Mouse (Mus musculus) thymus, adult 2 months (tissue): ENCODE measurements around the gene Akr1e1. TPM values are rescaled to one million over a fixed set of nuclear protein-coding genes. Genes with fewer than 3 reads are reported as not detected.

Source experiments
- DNase-seq: peaks from one replicate; pipeline ENCODE4 v3.0.0; 2021
- H3K27ac ChIP-seq: fragments of 200-500 bp; 2 replicates; pipeline ENCODE4 v1.5.1; 2012; ENCODE audit warnings: low read length, control low read depth; ENCODE audit not compliant: control insufficient read depth, insufficient read depth
- H3K27me3 ChIP-seq: fragments of 200-500 bp; 2 replicates; pipeline ENCODE4 v1.6.1; 2012; ENCODE audit warnings: mild to moderate bottlenecking, low read length, moderate library complexity, mixed read lengths; ENCODE audit not compliant: control insufficient read depth, insufficient read depth
- H3K36me3 ChIP-seq: fragments of 200-500 bp; 2 replicates; pipeline ENCODE4 v1.6.1; 2012; ENCODE audit warnings: mild to moderate bottlenecking, low read length, moderate library complexity; ENCODE audit not compliant: control insufficient read depth, insufficient read depth
- H3K4me1 ChIP-seq: fragments of 200-500 bp; replicated peaks from 2 replicates; pipeline ENCODE4 v1.6.1; 2012; ENCODE audit warnings: low read length; ENCODE audit not compliant: control insufficient read depth, insufficient read depth
- H3K4me3 ChIP-seq: fragments of 200-500 bp; 2 replicates; pipeline ENCODE4 v1.5.1; 2012; ENCODE audit warnings: mild to moderate bottlenecking, low read length, control low read depth, moderate library complexity; ENCODE audit not compliant: control insufficient read depth, insufficient read depth
- CTCF ChIP-seq: fragments of 200-500 bp; IDR thresholded peaks from 2 replicates; pipeline ENCODE4 v1.5.1; 2012; ENCODE audit warnings: mild to moderate bottlenecking, control low read depth, low read length, moderate library complexity, borderline replicate concordance; ENCODE audit not compliant: control insufficient read depth, poor library complexity, insufficient read depth; ENCODE audit errors: extremely low read depth
- POLR2A ChIP-seq: fragments of 200-500 bp; IDR thresholded peaks from 2 replicates; pipeline ENCODE4 v1.6.1; 2012; ENCODE audit warnings: mild to moderate bottlenecking, low read length, control low read depth, moderate library complexity; ENCODE audit not compliant: control insufficient read depth, poor library complexity, insufficient read depth; ENCODE audit errors: extremely low read depth
- WGBS: fragments of 180-500 bp; shearing (Covaris S2); methylation state at CpG from one replicate; pipeline ENCODE4 v1.1.7; 2018; 5-methylcytosine and 5-hydroxymethylcytosine counted together
- polyA plus RNA-seq: library from polyadenylated mRNA; depleted of rRNA; stranded (reverse); fragments of >200 nt; gene quantifications from 2 replicates; pipeline ENCODE4 v1.2.3, GENCODE M21; 2012; rRNA removed

The Akr1e1 gene
- polyA plus RNA-seq: 0.62 and 1.0 TPM in 2 replicates

DNA sequence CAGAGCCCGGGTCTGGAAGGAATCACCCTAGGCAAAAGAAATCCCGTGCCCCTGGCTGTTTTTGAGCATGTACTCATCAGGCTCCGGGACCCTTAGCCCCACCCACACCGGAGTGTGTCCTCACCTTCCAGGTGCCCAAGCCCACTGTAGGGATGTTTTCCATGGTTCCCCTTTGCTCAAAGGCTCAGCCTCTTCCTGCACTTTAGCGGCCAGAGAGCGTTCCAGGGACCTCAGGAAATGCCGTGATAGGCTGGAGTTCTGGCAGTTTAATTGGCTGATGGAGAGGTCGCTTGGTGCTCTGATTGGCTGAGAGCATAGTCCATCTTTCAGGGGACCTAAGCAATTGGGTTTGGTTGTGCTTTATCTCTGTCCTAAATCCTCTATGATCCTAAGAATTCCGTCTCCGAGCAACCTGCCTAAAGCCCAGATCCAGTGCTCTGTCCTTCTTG lies at the start of gene Akr1e1:
Gene Akr1e1, minus strand, starts transcription at position 214 of the 449 bp plus-strand sequence.
- no peaks in the 10 kb centered on the region for H3K4me1 ChIP-seq
- H3K4me3 ChIP-seq: peak within 1 kb of the TSS; percentile 50
- peak; percentile 59 for DNase-seq
- no peak for TF ChIP-seq POLR2A
- no peak for TF ChIP-seq CTCF
- WGBS: 9% methylated on average over 10 of the region's 10 CpGs
- H3K27me3 ChIP-seq: no peaks in the 10 kb centered on the region
- H3K36me3 ChIP-seq: no peaks in the 10 kb centered on the region
- no peak within 1 kb of the TSS for H3K27ac ChIP-seq

- WGBS: 98% methylated on average over 5 of the region's 5 CpGs
- no peaks in the 10 kb centered on the region for H3K36me3 ChIP-seq
- TF ChIP-seq CTCF (no peak), POLR2A (no peak)
- H3K4me3 ChIP-seq: no peak overlapping the region
- no peak overlapping the region for H3K27ac ChIP-seq
- DNase-seq: no peak
- no peaks in the 10 kb centered on the region for H3K27me3 ChIP-seq
- H3K4me1 ChIP-seq: no peaks in the 10 kb centered on the region
These were observed 49.4 kb upstream of the Akr1e1 start for GRCm38 (mm10) chr13:4658346-4658745.

- TF ChIP-seq POLR2A (no peak), CTCF (no peak)
- no peaks in the 10 kb centered on the region for H3K36me3 ChIP-seq
- H3K4me3 ChIP-seq: no peak overlapping the region
- DNase-seq: no peak
- H3K27me3 ChIP-seq: no peaks in the 10 kb centered on the region
- WGBS: 95% methylated on average over 16 of the region's 16 CpGs
- H3K27ac ChIP-seq: no peak overlapping the region
- H3K4me1 ChIP-seq: no peaks in the 10 kb centered on the region
These were observed 47.5 kb upstream of the Akr1e1 start for GRCm38 (mm10) chr13:4656277-4657146.

DNA sequence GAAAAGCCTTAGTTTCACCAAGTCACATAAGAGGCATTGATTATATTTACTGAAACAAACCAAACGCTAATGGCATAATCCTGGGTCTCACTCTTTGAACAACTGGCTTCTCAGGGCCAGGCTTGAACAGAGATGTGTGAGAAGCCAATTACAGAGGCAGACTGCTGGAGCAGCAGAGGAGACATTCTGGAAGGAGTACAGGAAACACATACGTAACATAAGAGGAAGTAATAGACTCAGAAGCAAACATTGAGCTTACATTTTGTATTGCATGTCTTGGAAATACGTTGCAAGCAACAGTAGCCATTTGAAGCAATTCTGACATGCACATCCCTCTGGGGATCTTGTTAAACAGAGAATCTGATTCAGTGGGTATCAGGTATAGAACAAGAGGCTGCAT lies 41.2 kb upstream of the Akr1e1 start:
- WGBS: 45% methylated on average over 3 of the region's 3 CpGs
- DNase-seq: no peak
- TF ChIP-seq POLR2A (no peak), CTCF (no peak)
- Histone ChIP-seq H3K36me3 (no peaks in the 10 kb centered on the region), H3K4me3 (no peak overlapping the region), H3K27ac (no peak overlapping the region), H3K27me3 (no peaks in the 10 kb centered on the region), H3K4me1 (no peaks in the 10 kb centered on the region)

DNA sequence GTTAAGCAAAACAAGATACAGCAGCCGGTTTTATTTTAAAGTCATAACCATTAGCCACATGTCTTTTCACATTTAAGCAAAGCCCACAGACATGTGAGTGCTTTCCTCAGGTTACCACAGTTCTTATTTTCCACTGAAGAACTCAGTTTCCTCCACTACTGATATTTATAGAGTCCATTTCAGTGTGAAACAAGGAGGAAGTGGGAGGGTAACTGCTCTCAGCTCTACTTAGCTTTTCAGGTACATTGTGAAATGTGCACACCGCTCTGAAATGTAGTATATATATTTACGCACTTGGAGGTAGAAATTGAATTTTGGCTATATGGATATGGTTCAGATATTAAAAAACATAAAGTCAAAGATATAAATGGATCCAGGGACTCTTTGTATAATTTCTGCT lies 36.3 kb upstream of the Akr1e1 start:
- Histone ChIP-seq H3K27me3 (no peaks in the 10 kb centered on the region), H3K36me3 (no peaks in the 10 kb centered on the region), H3K4me1 (no peaks in the 10 kb centered on the region), H3K4me3 (no peak overlapping the region), H3K27ac (no peak overlapping the region)
- 61% methylated on average over 3 of the region's 3 CpGs for WGBS
- no peak for DNase-seq
- no peak for TF ChIP-seq CTCF

DNA sequence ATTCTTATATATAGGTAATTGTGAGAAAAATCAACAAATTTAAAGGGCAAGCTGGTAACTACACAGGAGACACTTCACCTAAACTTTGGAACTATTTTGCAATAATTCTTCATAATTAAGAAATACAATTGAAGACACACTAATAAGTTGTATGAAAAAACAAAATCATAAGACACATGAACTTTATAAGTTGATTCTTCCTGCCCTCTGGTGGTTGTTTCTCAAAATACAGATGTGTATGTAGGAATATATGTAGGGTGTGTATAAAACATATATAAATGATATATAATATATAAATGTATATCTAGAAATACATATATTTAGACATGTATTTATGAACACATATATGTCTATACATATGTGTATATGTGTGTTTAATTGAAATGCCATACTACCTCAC lies 1.9 kb upstream of the Akr1e1 start:
- TF ChIP-seq POLR2A (no peak), CTCF (no peak)
- Histone ChIP-seq H3K36me3 (no peaks in the 10 kb centered on the region), H3K27ac (no peak overlapping the region), H3K27me3 (no peaks in the 10 kb centered on the region), H3K4me1 (no peaks in the 10 kb centered on the region), H3K4me3 (no peak overlapping the region)
- no peak for DNase-seq
